Mouse (Mus musculus): ENCODE results near the gene Gstm5. TPM values are rescaled to one million over a fixed set of nuclear protein-coding genes. Genes with fewer than 3 reads are reported as not detected.
"Not testable (repeated sequence)": the region's sequence is repeated elsewhere in the genome, so short reads cannot be mapped to it uniquely, and the experiment has no call there.

Gstm5 gene
- total RNA-seq, 2 experiments from 2014 or later: 258 to 289 TPM

DNA sequence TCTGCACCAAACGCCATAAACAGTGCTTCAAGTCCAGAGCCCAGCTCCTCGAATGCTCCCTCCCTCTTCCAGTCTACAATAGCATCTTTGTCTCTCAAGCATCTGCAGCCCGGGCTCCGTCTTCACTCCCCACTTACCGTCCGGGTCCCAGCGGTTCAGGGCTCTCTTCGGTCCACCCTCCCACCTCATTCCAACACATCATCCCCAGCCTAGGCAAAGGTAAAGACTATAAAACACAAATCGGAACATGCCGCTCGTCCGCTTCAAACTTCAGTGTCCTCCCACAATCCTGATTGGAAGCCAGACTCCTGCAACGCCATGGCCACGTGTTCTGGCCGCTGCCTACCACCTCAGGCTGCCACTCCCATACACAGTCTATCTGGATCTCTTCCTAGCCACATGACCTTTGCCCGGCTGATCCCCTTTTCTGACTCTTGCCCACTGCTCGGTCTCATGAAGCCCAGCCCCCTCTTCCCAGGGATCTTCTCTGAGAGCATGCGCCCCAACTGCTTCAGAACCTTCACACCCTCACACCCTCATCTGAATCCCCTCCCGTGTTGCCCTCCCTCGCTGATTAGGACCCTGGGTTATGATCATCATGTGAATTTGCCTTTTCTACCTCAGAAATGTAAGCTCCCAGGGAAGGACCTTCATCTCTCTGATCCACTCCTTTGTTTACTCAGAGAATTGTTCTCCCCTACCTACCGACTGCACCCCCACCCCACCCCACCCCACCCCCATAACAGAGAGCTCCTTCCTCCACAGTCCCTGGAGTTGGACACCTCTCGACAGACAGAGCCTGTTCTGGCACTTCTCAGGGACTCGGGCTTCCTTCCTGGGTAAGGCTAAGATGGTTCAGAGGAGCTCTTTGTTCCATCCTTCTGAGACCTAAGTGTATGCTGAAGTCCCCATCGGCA lies 22.0 kb upstream of the Gstm5 start:
- no peak for DNase-seq

DNA sequence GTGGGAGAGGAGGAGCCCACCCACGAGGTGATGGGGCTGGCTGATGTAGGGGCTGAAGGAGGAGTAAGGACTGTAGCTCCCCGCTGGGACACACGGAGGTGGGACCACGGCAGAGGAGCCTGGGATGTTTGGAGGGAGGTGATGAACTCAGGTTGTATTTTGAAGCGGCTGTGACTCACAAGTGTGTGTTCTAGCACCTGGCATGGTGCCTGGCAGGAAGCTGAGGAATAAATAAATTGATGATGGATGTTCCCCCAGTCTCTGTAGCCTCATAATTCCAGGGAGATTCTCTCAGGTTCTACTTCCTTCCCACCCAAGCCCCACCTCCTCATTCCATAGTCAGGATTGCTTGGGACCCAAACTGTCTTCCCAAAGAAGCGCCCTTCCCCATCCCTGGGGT lies 20.4 kb upstream of the Gstm5 start:
- no peak for DNase-seq

DNA sequence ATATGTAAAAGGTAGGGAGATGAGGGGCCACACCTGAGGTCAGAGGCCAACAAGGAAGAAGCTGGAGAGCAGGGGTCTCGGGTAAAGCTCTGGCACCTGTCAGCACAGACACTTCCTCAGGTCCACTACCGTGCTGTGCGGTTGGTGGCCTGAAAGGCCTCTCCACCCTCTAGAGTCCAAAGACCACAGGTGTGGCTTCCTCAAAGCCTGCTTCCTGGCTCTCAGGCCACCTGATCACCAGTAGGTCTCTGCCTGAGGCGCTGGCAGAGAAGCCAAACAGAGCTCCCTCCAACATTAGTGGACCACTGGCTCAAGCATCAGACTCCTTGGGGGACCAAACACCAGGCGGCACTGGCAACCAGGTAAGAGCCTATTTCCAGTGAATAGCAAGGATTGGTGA lies 18.6 kb upstream of the Gstm5 start, which contains the start of gene Eps8l3:
Gene Eps8l3, plus strand, starts transcription at position 225 of the 400 bp plus-strand sequence.
- no peak for DNase-seq

DNA sequence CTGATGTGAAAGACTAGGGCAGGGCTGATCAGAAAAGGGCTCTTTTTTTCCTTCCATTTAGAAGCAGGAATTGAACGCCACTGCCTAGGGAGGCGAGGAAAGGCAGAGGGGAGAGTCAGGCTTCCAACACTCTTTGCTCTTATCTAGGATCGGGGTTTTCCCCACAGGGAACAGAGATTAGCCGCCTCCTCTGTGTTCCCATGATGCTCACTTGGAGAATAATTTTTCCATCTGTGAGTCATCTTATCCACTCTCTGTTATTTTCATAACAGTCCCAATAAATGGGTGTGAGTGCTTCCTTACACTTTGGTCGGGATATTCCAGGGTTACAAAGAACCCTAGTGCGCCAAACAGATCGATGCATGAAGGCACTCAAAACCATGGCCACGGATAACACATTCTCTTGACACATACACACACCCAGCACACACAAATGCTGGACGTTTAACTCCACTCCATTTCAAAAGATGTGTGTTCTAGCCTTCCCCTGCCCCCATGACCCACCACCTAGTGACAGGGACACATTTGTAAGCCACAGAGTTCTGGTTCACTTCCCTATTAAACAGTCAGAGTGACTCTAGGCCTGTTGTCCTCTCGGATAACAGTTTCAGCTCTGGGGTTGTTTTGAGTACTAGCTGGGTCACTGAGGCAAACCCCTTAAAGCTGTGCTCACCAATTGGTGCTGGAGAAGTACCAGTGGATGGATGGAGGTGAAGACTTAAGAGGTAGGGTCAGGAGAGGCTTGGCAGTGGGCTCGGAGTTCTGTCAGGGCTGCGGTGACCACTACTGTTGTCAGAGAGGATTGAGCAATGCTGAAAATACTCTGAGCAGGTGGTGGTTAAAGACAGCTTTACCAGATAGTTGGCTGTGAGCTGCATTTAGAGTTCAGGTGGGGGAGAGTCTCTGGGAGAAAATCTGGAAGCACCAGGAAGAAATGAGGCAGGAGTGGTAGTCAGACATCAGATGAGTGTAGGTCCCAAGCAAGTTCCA lies 17.6 kb upstream of the Gstm5 start:
- no peak for DNase-seq

DNA sequence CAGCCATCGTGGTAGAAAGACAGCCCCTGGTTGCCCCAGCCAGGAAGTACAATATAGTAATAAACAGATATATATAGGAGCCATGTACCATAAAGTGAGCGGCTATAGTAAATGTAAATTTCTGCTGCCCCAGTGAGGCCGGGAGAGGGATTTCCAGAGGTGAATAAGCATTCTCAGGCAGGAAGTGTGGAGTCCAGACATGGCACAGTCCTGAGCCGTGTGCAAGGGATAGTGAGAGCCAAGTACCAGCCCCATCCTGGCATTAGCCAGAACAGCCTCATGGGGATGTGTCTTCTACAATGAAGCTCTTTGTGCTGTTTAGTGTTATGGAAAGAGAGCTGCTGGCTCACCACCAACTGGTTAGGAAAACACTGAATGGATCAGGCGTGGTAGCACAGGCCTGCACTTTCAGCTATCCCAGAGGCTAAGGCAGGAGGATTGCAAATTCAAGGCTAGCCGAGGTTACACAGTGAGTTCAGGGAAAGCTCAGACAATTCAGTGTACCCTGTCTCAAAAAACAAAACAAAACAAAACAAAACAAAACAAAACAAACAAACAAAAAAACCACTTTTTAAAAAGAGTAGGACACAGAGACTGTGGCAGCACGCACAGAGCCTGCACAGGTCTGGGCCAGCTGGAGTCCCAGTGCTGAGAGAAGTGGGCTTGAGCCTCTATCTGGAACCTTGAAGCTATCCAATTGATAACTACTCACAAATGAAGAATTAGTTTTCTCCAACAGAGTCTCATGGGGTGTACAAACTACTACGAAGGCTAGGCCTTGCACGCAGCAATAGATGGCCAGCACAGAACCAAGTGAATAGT lies 7.7 kb upstream of the Gstm5 start:
- DNase-seq: peak; percentile 70 to 74

DNA sequence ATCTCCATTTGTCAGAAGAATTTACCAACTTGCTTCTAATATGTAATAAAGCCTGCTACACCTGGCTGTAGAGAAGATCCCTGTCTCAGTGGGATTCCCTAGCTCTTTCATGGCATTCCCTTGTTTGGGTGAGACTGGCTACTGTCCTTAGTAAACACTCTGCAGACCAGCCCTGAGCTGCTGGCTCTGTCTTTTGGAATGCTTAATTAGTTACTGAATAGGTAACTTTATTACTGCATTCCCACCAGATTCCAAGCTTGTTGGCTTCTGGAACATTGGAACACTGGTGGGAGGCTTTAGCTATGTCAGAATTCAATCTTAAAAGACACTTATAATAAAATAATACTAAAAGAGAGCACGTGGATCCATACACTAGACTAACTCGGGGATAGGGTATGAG lies 6.4 kb upstream of the Gstm5 start:
- DNase-seq: not testable (repeated sequence)

DNA sequence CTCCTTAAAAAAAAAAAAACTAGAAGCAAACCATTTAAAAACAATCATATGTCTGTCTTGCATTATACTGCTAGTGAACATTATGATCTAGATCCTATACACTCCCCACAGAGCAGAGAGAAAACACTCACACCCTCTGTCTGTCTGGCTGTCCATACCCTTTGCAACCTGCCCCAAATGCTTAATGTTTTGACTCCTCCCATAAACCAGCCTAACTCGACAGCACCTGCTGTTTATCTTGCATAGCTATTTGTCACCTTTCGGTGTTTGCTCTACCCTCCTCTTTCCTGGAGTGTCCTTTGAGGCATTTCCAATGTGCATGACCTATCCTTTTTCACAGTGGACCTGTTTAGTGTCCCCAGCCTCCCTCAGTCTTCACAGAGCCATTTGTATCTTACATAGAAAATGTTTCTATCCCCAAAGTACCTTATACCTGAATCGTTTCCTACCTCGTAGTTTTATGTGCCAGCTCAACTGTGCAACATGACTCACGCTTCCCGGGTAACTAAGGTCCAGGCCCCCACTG lies 364 bp upstream of the Gstm5 start:
- DNase-seq: no peak

DNA sequence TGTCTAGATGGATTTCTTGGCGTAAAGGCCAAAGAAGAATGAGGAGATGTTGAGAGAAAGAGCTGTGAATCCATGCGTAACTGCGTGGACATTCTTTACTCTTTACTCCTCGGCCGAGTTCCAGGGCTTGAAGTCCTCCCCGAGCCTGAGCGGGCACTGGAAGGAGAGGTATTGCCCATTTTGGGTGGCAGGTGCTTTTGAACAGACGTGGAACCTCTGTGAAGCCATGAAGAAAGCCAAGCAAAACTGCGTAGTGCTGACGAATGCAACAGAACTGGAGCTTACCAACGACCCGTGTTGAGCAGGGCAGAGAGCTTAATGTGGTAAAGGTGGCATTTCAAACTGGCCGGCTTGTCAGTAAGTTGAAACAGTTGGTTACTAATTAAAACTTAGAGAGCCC lies 3.1 kb downstream of the Gstm5 start:
- DNase-seq: no peak

DNA sequence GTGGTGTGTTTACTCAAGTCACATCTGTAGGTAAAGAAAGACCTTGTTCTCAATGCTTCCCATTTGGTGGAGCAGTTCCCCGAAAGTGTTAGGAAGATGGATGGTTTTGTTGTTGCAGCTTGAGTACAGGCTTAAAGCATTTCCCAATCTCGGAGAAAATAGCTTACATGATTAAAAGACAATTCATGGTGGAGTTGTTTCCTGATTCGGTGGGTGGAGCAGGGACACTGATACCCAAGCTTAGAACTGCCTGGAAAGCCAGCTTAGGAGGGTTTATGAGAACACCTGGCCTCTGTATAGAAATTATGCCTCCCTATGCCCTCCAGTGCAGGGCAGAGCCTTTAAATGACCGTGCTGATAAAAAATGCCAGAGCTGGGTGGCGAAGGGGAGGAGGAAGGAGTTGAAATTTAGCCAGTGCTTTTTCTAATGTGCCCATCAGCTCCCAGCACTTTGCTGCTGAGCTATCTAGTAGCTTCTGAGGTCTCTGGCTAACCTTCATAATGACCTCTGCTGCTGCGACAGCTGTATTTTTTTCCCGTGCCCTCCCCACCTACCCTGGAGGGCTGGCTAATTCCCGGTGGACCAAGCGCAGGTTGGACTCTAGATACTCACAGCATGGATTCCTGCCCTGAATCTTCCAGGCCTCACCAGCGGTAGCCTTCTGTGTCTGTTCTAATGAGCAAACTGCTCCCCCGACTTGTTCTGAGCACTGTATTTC lies 5.5 kb downstream of the Gstm5 start:
- DNase-seq: no peak

DNA sequence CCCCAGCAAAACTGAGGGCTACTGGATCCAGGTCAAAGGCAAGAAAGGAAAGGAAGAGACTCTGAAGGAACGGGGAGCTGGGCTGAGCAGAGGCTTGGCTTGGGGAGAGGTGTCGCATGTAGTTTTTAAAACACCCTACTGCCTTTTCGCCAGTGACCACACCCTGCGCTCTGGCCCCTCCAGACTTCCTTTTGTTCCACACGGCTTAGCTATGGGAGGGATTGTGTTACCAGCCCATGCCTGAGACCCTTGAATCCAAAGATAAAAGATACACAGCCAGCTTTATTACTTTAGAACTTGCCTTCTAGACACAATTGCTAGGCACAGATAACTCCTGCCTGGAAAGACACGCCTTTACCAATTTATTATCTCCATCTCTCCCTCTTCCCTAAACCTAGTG lies 10.3 kb downstream of the Gstm5 start:
- no peak for DNase-seq

DNA sequence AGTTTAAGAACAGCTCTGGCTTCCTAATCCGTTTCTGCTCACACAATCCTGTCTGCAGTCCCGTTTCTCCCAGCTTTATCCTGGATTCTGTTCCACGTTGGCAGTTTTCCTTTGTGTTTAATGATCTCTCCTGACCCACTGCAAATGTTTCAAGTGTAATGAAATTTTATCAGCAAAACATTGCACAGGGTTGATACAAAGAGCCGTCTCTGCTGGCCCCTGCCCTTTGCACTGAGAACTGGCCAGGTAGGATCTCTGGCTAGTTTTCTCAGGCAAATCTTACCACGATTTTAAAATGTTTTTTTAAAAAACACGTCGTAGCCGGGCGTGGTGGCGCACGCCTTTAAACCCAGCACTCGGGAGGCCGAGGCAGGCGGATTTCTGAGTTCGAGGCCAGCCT lies 21.1 kb downstream of the Gstm5 start:
- no peak for DNase-seq

DNA sequence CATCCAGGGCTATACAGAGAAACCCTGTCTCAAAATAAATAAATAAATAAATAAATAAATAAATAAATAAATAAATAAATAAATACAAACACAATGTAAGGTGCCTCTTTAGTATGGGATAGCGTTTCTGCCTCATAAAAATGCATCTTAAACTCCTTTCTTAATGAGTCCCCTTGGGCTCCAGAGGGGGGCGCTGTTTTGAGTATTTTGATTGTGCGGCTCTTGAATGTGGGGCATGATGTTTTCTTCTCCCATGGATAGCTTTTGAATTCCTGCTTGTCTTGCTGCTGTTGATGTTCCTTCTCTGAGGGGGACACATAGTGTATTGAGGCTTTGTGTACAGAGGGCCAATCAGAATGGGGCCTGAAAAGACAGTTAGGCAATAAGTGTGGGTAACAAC lies 21.5 kb downstream of the Gstm5 start:
- DNase-seq: no peak

DNA sequence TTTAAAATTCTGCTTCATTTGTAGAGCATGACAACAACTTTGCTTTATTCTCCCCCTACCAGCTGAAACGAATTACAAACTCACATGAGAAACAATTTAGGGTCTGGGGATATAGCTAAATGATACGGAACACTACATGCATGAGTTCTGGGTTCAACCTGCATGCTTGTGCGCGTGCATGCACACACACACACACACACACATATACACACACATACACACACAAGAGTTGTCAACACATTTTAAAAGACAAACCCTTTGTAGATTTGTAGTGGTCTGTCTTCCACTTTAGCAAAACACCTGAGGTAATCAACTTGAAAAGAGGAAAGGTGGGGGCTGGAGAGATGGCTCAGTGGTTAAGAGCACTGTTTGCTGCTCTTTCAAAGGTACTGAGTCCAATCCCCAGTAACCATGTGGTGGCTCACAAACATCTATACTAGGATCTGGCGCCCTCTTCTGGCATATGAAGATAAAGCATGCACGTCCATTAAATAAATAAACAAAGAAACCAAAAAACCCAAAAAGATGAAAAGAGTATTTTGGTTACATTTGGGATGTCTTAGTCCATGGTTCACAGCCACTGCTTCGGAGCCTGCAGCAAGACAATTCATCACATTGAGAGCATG lies 22.3 kb downstream of the Gstm5 start:
- peak in 1 of 2 experiments; percentile 56 for DNase-seq

DNA sequence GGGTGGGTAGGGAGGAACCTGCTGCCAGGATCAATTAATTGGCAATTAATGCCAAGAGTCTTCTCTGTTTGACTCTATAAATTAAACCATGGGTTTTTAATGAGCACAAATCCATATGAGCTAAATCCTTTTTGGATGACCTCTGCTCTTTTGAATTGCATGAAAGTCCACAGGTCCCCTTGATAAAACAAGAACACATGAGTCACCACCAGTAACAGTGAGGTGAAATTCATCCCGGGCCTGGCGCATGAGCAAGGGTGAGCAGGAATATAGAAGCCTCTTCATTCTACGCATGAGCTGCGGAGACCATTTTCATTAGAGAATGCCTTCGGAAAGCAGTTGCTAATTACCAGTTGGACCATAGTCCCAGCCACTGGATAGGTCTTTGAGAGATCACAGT lies 24.7 kb downstream of the Gstm5 start:
- DNase-seq: no peak

DNA sequence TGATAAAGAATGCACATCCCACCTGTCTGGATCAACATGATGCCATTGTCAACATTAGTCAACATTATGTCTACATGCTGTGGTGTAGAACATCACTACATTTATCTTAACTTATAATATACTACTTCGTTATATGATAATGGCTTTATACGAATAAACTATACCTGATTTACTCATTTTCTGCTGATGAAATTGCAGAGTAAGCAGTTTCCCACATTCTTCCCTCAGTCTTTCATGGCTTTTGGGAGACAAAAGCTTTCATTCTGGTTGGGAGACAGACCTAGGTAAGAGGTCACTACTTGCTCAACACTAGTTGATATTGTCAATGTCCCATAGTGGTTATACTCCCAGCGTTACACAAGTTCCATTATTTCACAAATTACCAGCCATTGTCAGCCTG lies 29.7 kb downstream of the Gstm5 start:
- no peak for DNase-seq

DNA sequence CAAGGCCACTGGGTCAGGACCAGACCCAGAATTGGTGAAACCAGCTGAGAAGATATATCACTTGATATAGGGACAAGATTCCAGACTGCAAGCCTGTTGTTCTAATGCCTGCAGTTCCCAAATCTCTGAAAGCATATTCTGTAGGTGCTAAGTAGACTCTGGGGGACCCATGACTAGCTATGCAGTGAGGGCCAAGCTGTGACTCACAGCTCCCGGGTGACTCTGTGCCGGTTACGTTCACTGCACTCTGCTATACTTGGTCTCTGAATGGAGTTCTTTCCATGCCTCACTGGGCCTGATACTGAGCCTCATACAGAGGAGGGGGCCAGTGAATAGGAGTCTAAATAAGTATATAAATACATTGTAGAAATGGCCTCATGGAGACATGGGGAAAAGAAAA lies 32.2 kb downstream of the Gstm5 start:
- no peak for DNase-seq

DNA sequence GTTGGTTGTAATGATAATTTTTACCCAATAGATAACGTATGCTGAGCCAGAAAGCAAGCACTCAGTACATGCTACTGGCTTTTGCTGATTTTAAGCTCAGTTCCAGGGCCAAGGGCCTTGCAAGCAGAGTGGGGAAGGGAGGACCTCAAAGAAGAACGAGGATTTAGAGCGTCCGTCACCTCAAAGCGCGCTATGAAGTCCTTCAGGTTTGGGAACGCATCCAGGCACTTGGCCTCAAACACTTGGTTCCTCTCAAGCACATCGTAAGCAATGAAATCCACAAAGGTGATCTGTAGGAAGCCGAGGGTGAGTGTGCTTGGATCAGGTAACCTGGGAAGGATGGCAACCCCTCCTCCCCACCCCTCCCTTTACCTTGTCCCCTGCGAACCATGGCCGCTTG lies 33.1 kb downstream of the Gstm5 start:
- DNase-seq: no peak

DNA sequence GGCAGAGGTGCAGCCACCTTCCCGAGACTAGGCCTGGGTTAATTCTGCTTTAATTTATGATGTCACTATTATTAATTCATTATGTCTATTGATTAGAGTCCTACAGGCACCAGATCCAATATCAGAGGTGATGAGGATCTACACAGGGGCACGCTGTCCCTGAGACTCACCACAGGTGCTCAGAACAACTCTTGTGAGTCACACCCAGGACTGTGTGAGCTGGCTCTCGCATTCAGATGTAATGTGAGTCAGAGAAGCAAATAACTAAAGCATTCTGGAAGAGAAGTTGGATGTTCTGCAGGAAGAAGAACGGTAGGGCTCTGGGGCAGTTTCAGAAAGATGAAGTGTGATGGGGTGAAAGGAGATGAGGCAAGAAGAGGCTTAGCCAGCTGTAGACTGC lies 33.6 kb downstream of the Gstm5 start:
- no peak for DNase-seq

DNA sequence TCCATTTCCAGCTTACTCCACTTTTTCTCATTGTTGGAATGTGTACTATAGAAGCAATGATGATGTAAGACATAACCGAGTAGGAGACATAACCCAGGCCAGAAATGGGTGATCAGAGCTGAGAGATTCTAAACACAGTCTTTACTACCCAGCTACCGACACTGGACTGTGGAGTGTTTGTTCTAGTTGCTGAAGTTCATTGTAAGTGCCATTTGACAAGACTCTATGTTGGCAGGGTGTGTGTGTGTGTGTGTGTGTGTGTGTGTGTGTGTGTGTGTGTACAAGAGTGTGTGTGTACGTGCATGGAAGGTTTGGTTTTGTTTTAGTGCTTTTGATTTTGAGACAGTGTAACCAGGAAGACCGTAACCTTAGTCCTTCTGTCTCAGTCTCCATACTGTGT lies 34.1 kb downstream of the Gstm5 start:
- DNase-seq: no peak

DNA sequence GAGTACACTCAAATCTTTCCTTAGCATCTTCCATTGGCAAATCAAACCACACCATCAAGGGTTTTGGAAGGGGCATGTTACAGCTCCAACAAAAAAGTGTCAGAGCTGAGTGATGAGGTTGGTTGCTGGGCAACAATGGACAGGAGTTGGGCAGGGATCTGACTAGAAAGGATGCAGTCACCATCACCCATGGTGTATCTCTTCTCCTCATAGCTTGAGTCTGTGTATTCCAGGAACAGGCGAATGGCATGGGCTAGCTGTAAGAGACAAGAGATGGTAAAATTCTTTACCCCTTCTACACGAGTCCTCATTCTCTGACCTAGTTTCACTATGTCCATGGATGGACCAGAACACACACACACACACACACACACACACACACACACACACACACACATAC lies 35.5 kb downstream of the Gstm5 start:
- DNase-seq: no peak

DNA sequence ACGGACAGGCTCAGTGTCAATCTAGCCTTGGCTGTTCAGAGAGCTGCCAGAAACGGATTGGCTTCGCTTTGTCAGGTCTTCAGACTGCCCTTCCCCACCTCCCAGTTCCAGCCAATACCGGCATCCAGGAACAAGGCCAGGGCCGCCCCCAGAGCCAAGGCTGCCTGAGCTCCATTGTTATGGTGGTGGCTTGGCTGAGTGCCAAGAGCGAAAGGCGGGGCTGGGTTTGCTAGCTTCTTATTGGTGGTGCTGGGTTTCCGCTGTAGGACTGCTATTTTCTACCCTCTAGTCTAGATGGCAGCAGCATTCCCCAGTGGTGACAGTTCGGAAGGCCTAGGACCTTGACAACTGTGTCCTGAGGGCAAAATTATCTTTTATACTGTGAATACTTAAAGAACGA lies 36.0 kb downstream of the Gstm5 start, which contains the start of gene Gstm7:
Gene Gstm7, minus strand, starts transcription at position 148 of the 400 bp plus-strand sequence.
- peak; percentile 99 for DNase-seq
